Mouse (Mus musculus) thymus, postnatal 0 days (tissue): ENCODE data around the gene Sf3a1. TPM values are rescaled to one million over a fixed set of nuclear protein-coding genes. Genes with fewer than 3 reads are reported as not detected.

Source experiments
- microRNA-seq: library from miRNA; unstranded; fragments of <30 nt; microRNA quantifications from one replicate; pipeline ENCODE4, GENCODE M21; 2016; ENCODE audit warnings: borderline number of aligned reads
- polyA plus RNA-seq: library from polyadenylated mRNA; unstranded; fragments of >200 nt; fragmentation: Nextera tagmentation; extraction: Ambion mirVana; gene quantifications from 2 replicates; pipeline ENCODE4 v1.2.1, GENCODE M21; 2015

Gene Sf3a1
- polyA plus RNA-seq, 1 experiment from 2014 or later, result 35.4 TPM

Small RNAs within 50 kb of the gene (microRNA-seq; reads per million reads assigned to microRNA genes)
- gene Mir3060, result 3.7 reads per million

Other genes starting within 250 kb of the Sf3a1 start
- gene Slc35e4, start 245.7 kb upstream of the Sf3a1 start, polyA plus RNA-seq, result 0.87 and 0.99 TPM in 2 replicates
- gene Tcn2, start 228.2 kb upstream of the Sf3a1 start, polyA plus RNA-seq, result 25.5 and 27.1 TPM in 2 replicates
- gene Pes1, start 196.4 kb upstream of the Sf3a1 start, polyA plus RNA-seq, result 54.9 and 66.4 TPM in 2 replicates
- 0.10 TPM in 1 of 2 replicates, not detected in the other for gene 4930556J24Rik, start 183.6 kb upstream of the Sf3a1 start, polyA plus RNA-seq
- 0.17 and 0.39 TPM in 2 replicates for gene Gal3st1, start 176.7 kb upstream of the Sf3a1 start, polyA plus RNA-seq
- 0.08 and 0.27 TPM in 2 replicates for gene Sec14l4, start 128.9 kb upstream of the Sf3a1 start, polyA plus RNA-seq
- 0.64 and 0.91 TPM in 2 replicates for gene Sec14l3, start 95.5 kb upstream of the Sf3a1 start, polyA plus RNA-seq
- gene Mtfp1, start 64.9 kb upstream of the Sf3a1 start, polyA plus RNA-seq, result 4.1 and 5.3 TPM in 2 replicates
- 0.30 and 0.54 TPM in 2 replicates for gene Sec14l2, start 36.9 kb upstream of the Sf3a1 start, polyA plus RNA-seq
- 18.9 and 19.6 TPM in 2 replicates for gene Rnf215, start 25.1 kb upstream of the Sf3a1 start, polyA plus RNA-seq
- gene Ccdc157, start 57 bp upstream of the Sf3a1 start, polyA plus RNA-seq, result 2.0 and 2.2 TPM in 2 replicates
- gene Tbc1d10a, start 26.4 kb downstream of the Sf3a1 start, polyA plus RNA-seq, result 50.1 and 58.2 TPM in 2 replicates
- 37.9 and 45.8 TPM in 2 replicates for gene Castor1, start 57.9 kb downstream of the Sf3a1 start, polyA plus RNA-seq
- gene Osm, start 76.1 kb downstream of the Sf3a1 start, polyA plus RNA-seq, result 2.1 and 2.6 TPM in 2 replicates
- 0.49 and 0.65 TPM in 2 replicates for gene Lif, start 97.2 kb downstream of the Sf3a1 start, polyA plus RNA-seq